Mouse (Mus musculus) midbrain, embryonic 16.5 days (tissue): ENCODE measurements around the gene Gpr89. TPM values are rescaled to one million over a fixed set of nuclear protein-coding genes. Genes with fewer than 3 reads are reported as not detected.

Source experiments
- ATAC-seq: fragments of 200-750 bp; cut with Nextera tagmentation; 2 replicates; pipeline ENCODE4 v1.8.0; 2017; ENCODE audit warnings: moderate TSS enrichment
- H3K27ac ChIP-seq: fragments of 300-500 bp; sonication (generic); 2 replicates; pipeline ENCODE4 v1.5.1; 2014; ENCODE audit warnings: mild to moderate bottlenecking, low read length, mixed read lengths
- H3K27me3 ChIP-seq: fragments of 300-500 bp; sonication (generic); 2 replicates; pipeline ENCODE4 v1.6.1; 2014; ENCODE audit warnings: low read depth, low read length, mixed read lengths; ENCODE audit not compliant: control insufficient read depth, insufficient read depth
- H3K36me3 ChIP-seq: fragments of 300-500 bp; sonication (generic); 2 replicates; pipeline ENCODE4 v1.6.1; 2014; ENCODE audit warnings: mild to moderate bottlenecking, low read length, moderate library complexity, mixed read lengths; ENCODE audit not compliant: control insufficient read depth, insufficient read depth
- H3K4me1 ChIP-seq: fragments of 300-500 bp; sonication (generic); 2 replicates; pipeline ENCODE4 v1.6.1; 2014; ENCODE audit warnings: mild to moderate bottlenecking, low read length, mixed read lengths; ENCODE audit not compliant: control insufficient read depth, insufficient read depth
- H3K4me2 ChIP-seq: fragments of 300-500 bp; sonication (generic); 2 replicates; pipeline ENCODE4 v1.6.1; 2014; ENCODE audit warnings: mild to moderate bottlenecking, low read length, mixed read lengths
- H3K4me3 ChIP-seq: fragments of 300-500 bp; sonication (generic); 2 replicates; pipeline ENCODE4 v1.5.1; 2014; ENCODE audit warnings: low read depth, mild to moderate bottlenecking, low read length, moderate library complexity, mixed read lengths
- H3K9ac ChIP-seq: fragments of 300-500 bp; sonication (generic); 2 replicates; pipeline ENCODE4 v1.6.1; 2014; ENCODE audit warnings: low read depth, low read length, mixed read lengths
- H3K9me3 ChIP-seq: fragments of 300-500 bp; sonication (generic); replicated peaks from 2 replicates; pipeline ENCODE4 v1.6.1; 2014; ENCODE audit warnings: mild to moderate bottlenecking, low read length, mixed read lengths; ENCODE audit not compliant: control insufficient read depth, poor library complexity, severe bottlenecking
- WGBS: fragments of 180-500 bp; shearing (Covaris S2); extraction: QIAGEN DNeasy Blood & Tissue Kit; methylation state at CpG from one replicate; pipeline ENCODE4 v1.1.7; 2014; 5-methylcytosine and 5-hydroxymethylcytosine counted together
- polyA plus RNA-seq: library from polyadenylated mRNA; unstranded; fragments of >200 nt; fragmentation: Nextera tagmentation; extraction: Ambion mirVana; gene quantifications from 2 replicates; pipeline ENCODE4 v1.2.1, GENCODE M21; 2015

The Gpr89 gene
- polyA plus RNA-seq, 1 experiment from 2014 or later = 36.3 TPM

- Histone ChIP-seq H3K4me3 (no peak overlapping the region), H3K4me1 (no peaks in the 10 kb centered on the region), H3K27me3 (no peaks in the 10 kb centered on the region), H3K4me2 (no peak overlapping the region), H3K36me3 (no peaks in the 10 kb centered on the region), H3K9me3 (no peaks in the 10 kb centered on the region; the same call in 1 of the 2 replicates), H3K27ac (no peak overlapping the region), H3K9ac (no peak overlapping the region)
- WGBS = 94% methylated on average over 4 of the region's 4 CpGs
- no peak for ATAC-seq
These were observed 83.6 kb downstream of the Gpr89 start for GRCm38 (mm10) chr3:96821581-96821980.

- Histone ChIP-seq H3K4me3 (no peak overlapping the region), H3K4me1 (no peaks in the 10 kb centered on the region), H3K9me3 (no peaks in the 10 kb centered on the region; the same call in 1 of the 2 replicates), H3K4me2 (no peak overlapping the region), H3K27me3 (no peaks in the 10 kb centered on the region), H3K27ac (no peak overlapping the region), H3K9ac (no peak overlapping the region), H3K36me3 (no peaks in the 10 kb centered on the region)
- no peak for ATAC-seq
- WGBS = 79% methylated on average over 6 of the region's 6 CpGs
These were observed 84.8 kb downstream of the Gpr89 start for GRCm38 (mm10) chr3:96820116-96820915.

Other genes starting within 250 kb of the Gpr89 start
- gene Ankrd35, start 235.2 kb downstream of the Gpr89 start, polyA plus RNA-seq = 2.9 and 3.2 TPM in 2 replicates
- 38.7 and 41.6 TPM in 2 replicates for gene Pias3, start 209.0 kb downstream of the Gpr89 start, polyA plus RNA-seq
- gene Nudt17, start 196.8 kb downstream of the Gpr89 start, polyA plus RNA-seq = 16.0 and 17.2 TPM in 2 replicates
- gene Polr3c, start 177.7 kb downstream of the Gpr89 start, polyA plus RNA-seq = 33.3 and 34.0 TPM in 2 replicates
- 71.4 and 75.8 TPM in 2 replicates for gene Rnf115, start 177.7 kb downstream of the Gpr89 start, polyA plus RNA-seq
- 0.60 and 0.68 TPM in 2 replicates for gene Pdzk1, start 76.1 kb downstream of the Gpr89 start, polyA plus RNA-seq
- 0.27 and 0.48 TPM in 2 replicates for gene Cd160, start 76.0 kb downstream of the Gpr89 start, polyA plus RNA-seq
- gene Gja5, start 653 bp downstream of the Gpr89 start, polyA plus RNA-seq = 2.0 and 2.4 TPM in 2 replicates
- gene Gja8, start 20.7 kb upstream of the Gpr89 start, polyA plus RNA-seq = 0.04 TPM in 1 of 2 replicates, not detected in the other